In the genomic region with DNA sequence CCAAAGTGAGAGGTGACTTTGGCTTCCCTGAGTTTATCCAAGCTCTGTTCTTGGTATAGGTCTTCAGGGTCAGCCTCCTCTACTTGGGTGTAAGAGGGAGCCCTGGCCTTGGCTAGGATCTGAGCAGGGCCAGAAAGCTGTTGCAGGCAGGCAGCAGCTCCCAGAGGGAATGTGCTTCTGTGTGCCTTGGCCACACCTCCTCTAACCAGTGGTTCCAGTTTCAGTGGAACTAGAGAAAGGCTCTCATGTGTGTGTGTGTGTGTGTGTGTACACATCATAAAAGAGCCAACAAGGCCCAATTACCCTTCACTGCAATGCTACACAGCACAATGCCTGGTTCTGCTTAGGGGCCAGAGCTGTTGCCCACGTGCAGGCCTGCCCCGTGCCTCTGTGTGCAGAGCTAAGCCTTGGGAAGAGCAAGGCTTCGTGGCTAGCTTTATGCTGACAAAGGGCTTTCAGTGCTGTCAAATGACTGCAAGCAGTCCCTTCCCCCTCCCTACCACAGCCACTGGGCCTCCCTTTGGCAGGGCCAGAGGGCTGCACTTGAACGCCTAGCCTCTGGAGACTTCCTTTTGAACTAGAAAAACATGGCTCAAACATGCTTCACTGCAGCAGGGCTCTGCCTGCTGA, we compare ENCODE assay signal across 7 mouse cellular contexts. TPM values are rescaled to one million over a fixed set of nuclear protein-coding genes. Genes with fewer than 3 reads are reported as not detected.
DNase-seq lines count a peak whose midpoint lies in the region; ATAC-seq and TF ChIP-seq lines count a peak whose summit lies in the region.

No protein-coding gene starts in this region.

- H3K9me3 ChIP-seq in embryonic facial prominence, embryonic 12.5 days: no peaks in the 10 kb centered on the region
- no peaks in the 10 kb centered on the region for H3K9me3 ChIP-seq in heart, embryonic 14.5 days (ENCODE audit: control insufficient read depth, low read length)
- H3K9me3 ChIP-seq in kidney, postnatal 0 days (replicated peaks; ENCODE audit: low read length): no peaks in the 10 kb centered on the region

- DNase-seq in adrenal gland, postnatal 10 days: peak; percentile 69
- DNase-seq in kidney, postnatal 0 days (ENCODE audit: low spot score): peak; percentile 71
- peak; percentile 40 to 72 for DNase-seq in lung, postnatal 4 days
- peak; percentile 31 for DNase-seq in telencephalon, adult 2 months (ENCODE audit: low read depth, low spot score)
- DNase-seq in cerebellum, postnatal 4 days (ENCODE audit: low spot score in 2 of 2): no peak

- H3K9ac ChIP-seq in embryonic facial prominence, embryonic 12.5 days: 0 out of 2 replicates have a peak overlapping the region, but pooled peaks have one; percentile 20
- H3K9ac ChIP-seq in heart, embryonic 14.5 days (ENCODE audit: low read length): peak overlapping the region; percentile 5; the same call in 1 of the 2 replicates
- H3K9ac ChIP-seq in kidney, postnatal 0 days (ENCODE audit: low read depth, low read length): no peak overlapping the region

- peak overlapping the region; percentile 92 for H3K27ac ChIP-seq in embryonic facial prominence, embryonic 12.5 days
- H3K27ac ChIP-seq in heart, embryonic 14.5 days (replicated peaks in 1 of 2; ENCODE audit: control insufficient read depth in 1 of 2, insufficient read depth in 1 of 2, low read depth in 2 of 2, low read length in 2 of 2): peak overlapping the region; percentile 48 to 65
- peak overlapping the region; percentile 84 for H3K27ac ChIP-seq in kidney, postnatal 0 days

- no peak overlapping the region for H3K4me3 ChIP-seq in embryonic facial prominence, embryonic 12.5 days
- no peak overlapping the region for H3K4me3 ChIP-seq in heart, embryonic 14.5 days (ENCODE audit: control insufficient read depth in 1 of 2, insufficient read depth in 1 of 2, low read depth in 1 of 2, low read length in 2 of 2)
- H3K4me3 ChIP-seq in kidney, postnatal 0 days (replicated peaks; ENCODE audit: low read depth, low read length): no peak overlapping the region

- H3K4me2 ChIP-seq in embryonic facial prominence, embryonic 12.5 days (replicated peaks): no peak overlapping the region
- no peak overlapping the region for H3K4me2 ChIP-seq in heart, embryonic 14.5 days (ENCODE audit: low read length)
- no peak overlapping the region for H3K4me2 ChIP-seq in kidney, postnatal 0 days (ENCODE audit: low read length)

- H3K36me3 ChIP-seq in embryonic facial prominence, embryonic 12.5 days: no peaks in the 10 kb centered on the region
- no peaks in the 10 kb centered on the region for H3K36me3 ChIP-seq in heart, embryonic 14.5 days (ENCODE audit: control insufficient read depth, insufficient read depth, low read length)
- H3K36me3 ChIP-seq in kidney, postnatal 0 days (ENCODE audit: insufficient read depth, low read length): no peaks in the 10 kb centered on the region

- 2% methylated on average over 4 of the region's 4 CpGs for WGBS in embryonic facial prominence, embryonic 12.5 days
- 22% methylated on average over 4 of the region's 4 CpGs for WGBS in heart, embryonic 14.5 days
- 17% methylated on average over 4 of the region's 4 CpGs for WGBS in kidney, postnatal 0 days

- H3K27me3 ChIP-seq in embryonic facial prominence, embryonic 12.5 days: no peaks in the 10 kb centered on the region
- H3K27me3 ChIP-seq in heart, embryonic 14.5 days (ENCODE audit: control insufficient read depth, insufficient read depth, low read length): no peaks in the 10 kb centered on the region
- H3K27me3 ChIP-seq in kidney, postnatal 0 days (ENCODE audit: insufficient read depth, low read length): no peaks in the 10 kb centered on the region

- peaks cover 26% of the 10 kb centered on the region for H3K4me1 ChIP-seq in embryonic facial prominence, embryonic 12.5 days
- peaks cover 20 to 34% of the 10 kb centered on the region in 2 experiments for H3K4me1 ChIP-seq in heart, embryonic 14.5 days (ENCODE audit: control insufficient read depth in 2 of 2, insufficient read depth in 2 of 2, low read length in 2 of 2)
- peaks cover 34% of the 10 kb centered on the region for H3K4me1 ChIP-seq in kidney, postnatal 0 days (replicated peaks; ENCODE audit: insufficient read depth, low read length)

- peak; percentile 91 for ATAC-seq in embryonic facial prominence, embryonic 12.5 days (ENCODE audit: insufficient number of reproducible peaks, insufficient read depth, low FRiP score, low TSS enrichment)
- peak; percentile 40 for ATAC-seq in heart, embryonic 14.5 days (ENCODE audit: insufficient number of reproducible peaks, insufficient read depth, low FRiP score, low read depth)
- ATAC-seq in kidney, postnatal 0 days (replicated peaks; ENCODE audit: low FRiP score, low read depth): peak; percentile 61; the same call in 1 of the 2 replicates

- no peak for TF ChIP-seq CTCF in kidney, postnatal 0 days (IDR thresholded peaks at IDR 0.05; ENCODE audit: low read depth)

RNA-seq across cellular contexts. Expression of gene Alppl2, which starts 54.1 kb away (rescaled TPM):
- total RNA-seq in adrenal gland, postnatal 10 days (2021): not detected
- not detected in 2 replicates for polyA plus RNA-seq in embryonic facial prominence, embryonic 12.5 days (2016; fragmentation: Nextera tagmentation; extraction: Ambion mirVana)
- not detected in 2 replicates for polyA plus RNA-seq in heart, embryonic 14.5 days (2014; fragmentation: Nextera tagmentation; extraction: Ambion mirVana)
- not detected in 2 replicates for polyA plus RNA-seq in kidney, postnatal 0 days (2015; fragmentation: Nextera tagmentation; extraction: Ambion mirVana)

Comparison
In these comparisons a context has a peak if more than half of its experiments do, and no peak if none do; other contexts are left out.
1. DNase-seq: peak in adrenal gland, postnatal 10 days (single experiment), kidney, postnatal 0 days (single experiment), lung, postnatal 4 days (2 of 2) and telencephalon, adult 2 months (single experiment); none in cerebellum, postnatal 4 days (0 of 2).
2. ATAC-seq: peak in every context shown above with its lines; median percentile 91 in embryonic facial prominence, embryonic 12.5 days; 61 in kidney, postnatal 0 days; 40 in heart, embryonic 14.5 days.
3. Peak in every context shown above with its lines, with median percentiles within 50 percentile points of each other: H3K27ac ChIP-seq.